Mouse (Mus musculus) ES-CJ7 (cell line): ENCODE data around the gene 1700023F06Rik.

ENCODE experiments used
- DNase-seq: peaks from one replicate; pipeline ENCODE4 v3.0.0; 2011; ENCODE audit warnings: low read depth, low spot score

The 1700023F06Rik gene

DNA sequence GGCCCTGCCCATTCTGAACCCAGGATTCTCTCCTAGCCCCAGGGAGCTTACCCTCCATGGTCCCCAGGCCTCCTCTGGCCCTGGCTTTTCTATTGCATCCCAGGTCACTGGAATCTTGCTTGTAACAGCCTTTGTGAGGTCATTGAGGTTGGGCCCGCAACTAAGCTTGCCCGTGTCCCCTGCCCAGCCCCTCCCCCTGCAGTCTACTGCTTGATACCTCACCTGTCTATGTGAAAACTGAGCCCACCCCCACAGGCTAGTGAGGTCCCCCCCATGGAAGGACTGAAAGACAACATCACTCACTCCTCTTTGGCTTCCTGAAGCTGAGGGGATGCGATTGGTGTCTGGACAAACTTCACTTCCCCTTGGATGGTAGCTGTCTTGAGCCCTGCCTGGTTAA is at the start of gene 1700023F06Rik:
1700023F06Rik (minus strand) TSS at position 101 of the 400 bp plus-strand sequence.
- DNase-seq, result no peak

DNA sequence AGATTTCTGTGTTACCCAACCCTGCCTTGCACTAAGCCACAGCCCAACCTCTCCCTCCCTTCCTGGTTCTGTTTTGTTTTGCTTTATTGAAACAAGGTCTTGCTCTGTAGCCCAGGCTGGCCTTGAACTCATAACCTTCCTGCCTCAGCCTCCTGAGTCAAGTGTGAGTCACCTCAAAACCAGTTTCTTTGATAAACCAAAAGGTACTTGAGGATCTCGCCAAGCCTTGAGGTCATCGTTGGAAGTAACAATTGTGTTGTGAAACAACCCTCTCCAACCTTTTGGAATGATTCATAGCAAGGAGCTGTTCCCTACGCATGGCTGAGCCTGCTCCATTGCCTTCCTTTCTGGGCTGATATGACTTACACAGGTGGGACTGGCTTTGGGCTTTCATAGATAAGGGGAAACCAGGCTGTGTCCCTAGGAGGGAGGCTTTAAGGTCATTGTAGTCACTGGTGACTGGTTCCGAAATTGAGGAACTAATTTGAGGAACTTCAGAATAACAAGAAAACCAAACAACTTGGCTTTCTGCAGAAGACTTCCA is 49.7 kb upstream of the 1700023F06Rik start:
- DNase-seq, result no peak

DNA sequence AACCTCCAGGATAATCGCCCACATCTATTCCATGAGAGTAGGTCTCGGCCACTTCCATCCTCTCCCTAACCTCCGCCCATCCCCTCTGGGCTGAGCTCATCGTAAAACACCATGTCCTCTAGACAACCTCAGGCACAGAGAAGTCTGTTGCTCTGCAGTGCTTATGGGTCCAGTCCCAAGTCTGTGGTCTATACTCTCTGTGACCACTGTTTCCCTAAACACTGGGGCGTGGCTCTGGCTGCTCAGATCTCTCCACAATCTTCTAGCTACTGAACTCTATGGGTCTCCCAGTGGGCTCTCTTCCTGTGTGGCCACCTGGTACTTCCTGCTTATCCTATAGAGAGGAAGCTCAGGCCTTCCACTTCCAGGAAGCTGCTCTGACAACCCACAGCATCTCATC is 45.2 kb upstream of the 1700023F06Rik start:
- no peak for DNase-seq

DNA sequence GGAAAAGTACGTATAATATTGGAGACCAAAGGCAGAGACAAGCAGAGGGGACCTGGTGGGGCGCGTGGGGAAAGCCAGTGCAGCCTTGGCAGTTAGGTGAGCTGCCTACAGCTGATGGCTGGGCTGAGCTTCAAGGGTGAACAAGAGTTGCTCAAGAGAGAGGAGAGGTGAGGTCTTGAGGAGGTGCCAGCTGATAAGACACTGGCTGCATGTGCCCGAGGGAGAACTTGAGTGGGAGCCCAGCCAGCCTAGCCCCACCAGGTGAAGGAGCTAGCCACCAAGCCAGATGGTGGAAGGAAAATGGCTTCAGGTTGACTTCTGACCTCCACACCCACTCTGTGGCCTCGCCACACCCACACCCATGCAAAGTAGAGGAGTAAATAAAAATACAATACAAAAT is 44.0 kb upstream of the 1700023F06Rik start:
- no peak for DNase-seq

DNA sequence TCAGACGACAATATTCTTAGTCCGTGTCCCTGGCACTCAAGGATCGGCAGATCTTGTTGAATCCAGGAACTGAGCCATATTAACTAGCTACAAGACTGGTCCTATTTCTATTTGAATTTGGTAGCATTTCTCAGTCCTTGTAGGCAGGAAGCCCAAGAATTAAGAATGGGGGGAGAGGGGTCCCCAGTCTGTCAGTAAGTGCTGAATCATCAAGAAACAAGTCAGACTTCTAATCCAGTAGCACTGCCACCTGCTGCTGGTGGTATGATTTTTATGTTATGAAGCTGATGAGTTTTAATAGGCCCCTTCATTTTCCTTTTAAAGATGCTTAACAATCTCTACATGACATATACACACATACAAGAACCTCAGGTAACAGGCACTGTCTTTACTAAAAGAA is 42.0 kb upstream of the 1700023F06Rik start:
- no peak for DNase-seq

DNA sequence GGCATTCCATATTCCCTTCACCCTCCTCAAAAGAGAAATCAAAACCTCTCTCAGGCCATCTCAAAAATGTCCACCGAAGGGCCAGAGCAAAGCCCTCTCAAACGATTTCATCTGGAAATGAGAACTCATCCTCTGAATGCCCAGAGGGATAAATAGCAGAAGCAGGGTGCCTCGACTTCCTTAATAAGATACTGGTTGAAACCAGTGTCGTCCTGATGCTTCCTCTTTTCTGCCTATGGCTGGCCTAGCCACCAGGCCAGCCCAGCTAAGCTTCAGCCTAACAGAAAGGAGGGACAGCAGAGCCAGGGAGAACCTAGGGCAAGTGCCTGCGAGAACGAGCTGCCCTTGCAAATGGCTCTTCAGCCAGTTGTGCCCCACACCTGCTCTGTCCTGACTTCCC is 41.2 kb upstream of the 1700023F06Rik start:
- DNase-seq, result no peak

DNA sequence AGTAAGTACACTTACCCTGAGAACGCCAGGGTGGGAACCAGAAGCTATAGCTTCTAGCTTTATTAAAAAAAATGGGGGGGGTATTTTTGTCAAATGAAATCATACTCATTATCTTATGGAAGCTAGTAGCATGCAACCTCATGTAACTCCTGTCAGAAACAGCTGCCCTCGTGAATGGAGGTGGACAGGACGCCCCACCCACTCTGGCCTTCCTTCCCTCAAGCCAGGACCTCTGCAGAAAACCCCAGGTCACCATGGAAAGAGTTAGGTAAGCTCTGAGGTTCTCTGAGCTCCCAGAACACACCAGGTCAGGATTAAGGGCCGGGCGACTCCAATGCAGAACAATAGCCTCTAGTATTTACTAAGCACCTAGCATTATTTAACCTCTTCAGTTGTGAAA is 40.5 kb upstream of the 1700023F06Rik start:
- DNase-seq, result no peak

DNA sequence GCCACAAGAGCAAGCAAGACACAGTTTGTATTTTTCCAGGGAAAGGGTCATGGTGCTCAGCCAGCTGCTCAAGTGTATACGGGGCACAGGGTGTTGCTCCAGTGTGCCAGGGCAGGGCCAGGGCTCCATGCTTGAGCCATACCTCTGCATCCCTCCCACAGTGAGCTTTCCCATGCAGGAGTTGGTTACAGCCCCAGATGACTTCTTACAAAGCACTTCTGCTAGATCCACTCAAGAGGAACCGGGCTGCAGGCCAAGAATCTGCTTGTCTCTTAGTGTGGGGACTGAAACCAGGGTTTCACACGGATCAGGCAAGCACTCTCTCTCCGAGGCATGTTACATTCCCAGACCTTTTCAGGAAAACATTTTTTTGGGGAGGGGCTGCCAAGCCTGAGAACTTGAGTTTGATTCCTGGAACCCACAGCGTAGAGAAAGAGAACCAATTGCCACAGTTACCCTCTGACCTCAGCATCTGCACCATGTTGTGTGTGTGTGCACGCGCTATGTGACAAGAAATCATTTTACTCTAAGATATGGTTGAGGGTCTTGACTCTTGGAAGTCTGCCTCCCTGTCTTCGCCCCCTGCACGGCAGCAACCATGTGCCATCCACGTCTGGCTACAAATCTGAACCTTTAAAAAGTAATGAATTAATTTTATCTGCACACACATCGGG is 39.3 kb upstream of the 1700023F06Rik start:
- DNase-seq, result no peak

DNA sequence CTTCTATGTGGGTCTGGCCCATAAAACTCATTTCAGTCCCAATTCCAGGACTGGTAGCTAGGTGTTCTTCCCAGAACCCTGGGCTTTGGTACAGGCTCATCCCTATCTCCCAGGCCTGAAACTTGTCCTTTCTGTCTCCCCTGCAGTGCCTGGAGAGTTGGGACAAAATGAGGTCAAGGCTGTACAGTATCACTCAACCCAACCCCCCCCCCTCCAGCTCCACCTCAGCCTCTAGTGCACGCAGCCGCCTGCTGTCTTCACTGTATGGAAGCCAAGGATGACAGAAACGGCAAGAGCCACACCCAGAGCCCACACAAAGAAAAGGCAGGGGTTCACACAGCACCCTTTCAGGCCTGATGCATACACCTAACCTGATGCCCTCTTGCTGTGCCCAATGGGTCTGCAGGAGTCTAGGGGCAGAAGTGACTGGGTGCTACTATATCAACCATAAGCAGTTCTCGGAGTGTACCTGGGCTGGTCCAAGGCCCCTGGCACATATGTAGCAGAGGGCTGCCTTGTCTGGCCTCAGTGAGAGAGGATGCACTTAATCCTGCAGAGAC is 38.5 kb upstream of the 1700023F06Rik start:
- no peak for DNase-seq

DNA sequence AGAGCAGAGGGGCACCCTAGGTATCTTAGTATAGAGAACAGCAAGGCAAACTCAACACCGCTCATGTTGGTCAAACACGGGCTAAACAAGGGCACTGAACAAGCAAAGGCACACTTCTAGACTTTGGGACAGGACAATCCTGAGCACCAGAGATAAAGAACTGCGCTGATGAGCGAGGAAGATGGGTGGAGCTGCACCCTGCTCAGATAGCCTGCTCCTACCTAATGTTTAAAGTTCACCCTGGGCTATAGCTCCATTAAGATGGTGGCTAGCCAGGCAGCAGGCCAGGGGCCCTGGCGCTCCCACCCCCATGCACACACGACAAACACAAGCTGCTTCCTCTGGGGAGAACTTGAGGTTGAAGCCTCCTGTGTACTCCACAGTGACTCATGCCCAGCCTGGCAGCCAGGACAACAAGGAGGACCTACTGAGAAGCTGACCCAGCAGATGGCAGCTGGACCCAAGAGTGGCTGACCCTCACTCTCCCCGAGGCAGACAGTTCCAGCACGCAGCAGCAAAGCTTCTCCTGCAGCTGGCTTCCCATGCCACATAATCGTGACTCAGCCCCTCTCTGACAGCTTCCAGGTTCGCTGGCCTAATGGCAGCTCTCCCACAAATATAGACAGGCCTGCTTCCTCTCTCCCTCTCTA is 37.8 kb upstream of the 1700023F06Rik start:
- no peak for DNase-seq

DNA sequence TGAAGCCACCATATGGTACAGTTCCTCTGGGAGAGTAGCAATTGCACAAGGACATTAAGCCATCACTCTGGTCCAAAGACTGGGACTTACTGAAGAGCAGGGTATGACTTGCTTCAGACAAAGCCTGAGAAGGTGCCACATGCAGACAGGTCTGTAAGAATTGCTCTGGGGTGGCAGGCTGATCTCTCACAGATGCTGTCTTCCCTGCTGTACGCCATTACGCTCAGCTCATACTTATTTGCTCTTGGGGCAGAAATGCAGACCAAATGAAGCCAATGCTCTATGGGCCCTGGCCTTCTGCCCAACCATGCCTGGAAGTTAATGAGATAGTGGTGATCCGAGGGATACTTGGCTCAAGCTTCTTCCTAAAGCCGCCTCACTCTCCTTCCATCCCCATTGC is 36.5 kb upstream of the 1700023F06Rik start:
- DNase-seq, result no peak

DNA sequence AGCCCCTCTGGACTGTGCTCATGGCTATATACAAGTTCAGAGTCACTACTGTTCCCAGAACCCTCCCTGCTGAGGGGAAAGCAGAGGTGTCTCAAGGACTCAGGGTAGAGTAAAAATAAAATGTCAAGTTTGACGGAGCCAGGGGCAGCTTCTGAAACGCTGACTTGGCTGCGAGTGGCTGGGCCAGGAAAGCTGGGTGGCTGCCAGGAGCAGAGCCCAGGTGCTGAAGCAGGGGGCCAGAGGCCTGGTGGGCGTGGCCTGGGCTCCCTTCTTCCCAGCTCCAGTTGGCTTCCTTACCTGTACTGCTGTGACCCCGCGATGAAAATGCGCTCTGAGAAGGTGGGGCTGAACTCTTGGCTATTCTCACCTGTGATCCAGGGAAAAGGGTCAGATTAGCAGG is 32.4 kb upstream of the 1700023F06Rik start:
- no peak for DNase-seq

DNA sequence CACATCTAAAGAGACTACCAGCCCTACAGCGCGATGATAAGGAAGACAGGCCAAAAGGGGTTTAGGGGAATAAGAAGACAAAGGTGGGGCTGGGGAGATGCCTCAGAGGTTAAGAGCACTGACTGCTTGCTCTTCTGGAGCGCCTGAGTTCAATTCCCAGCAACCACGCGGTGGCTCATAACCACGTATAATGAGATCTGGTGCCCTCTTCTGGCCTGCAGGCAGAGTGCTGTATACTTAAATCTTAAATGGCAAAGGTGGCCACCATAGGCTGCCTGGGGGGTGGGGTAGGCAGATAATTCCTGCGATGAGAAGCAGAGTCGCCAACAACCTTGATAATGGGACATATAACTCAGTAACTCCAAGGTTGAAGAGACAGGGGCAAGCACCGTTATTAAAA is 29.4 kb upstream of the 1700023F06Rik start:
- DNase-seq, result peak; percentile 80

DNA sequence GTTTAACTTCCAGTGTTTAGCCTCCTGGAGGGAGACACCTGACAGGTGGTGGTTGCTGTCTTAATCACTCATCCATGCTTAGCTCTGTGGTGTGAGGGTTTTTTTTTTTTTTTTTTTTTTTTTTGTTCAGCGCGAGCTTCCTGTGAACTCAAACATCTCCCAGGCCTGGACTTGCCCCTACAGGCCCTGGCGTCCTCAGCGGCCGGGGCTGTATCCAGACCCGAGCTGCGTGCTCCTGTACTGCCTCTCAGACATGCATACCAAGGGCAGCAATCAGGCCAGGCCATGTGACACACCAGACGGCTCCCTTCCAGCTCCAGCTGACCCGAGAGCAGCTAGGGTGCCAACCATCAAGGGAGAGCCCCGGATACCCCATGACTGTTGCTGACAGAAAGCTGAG is 28.5 kb upstream of the 1700023F06Rik start:
- no peak for DNase-seq

DNA sequence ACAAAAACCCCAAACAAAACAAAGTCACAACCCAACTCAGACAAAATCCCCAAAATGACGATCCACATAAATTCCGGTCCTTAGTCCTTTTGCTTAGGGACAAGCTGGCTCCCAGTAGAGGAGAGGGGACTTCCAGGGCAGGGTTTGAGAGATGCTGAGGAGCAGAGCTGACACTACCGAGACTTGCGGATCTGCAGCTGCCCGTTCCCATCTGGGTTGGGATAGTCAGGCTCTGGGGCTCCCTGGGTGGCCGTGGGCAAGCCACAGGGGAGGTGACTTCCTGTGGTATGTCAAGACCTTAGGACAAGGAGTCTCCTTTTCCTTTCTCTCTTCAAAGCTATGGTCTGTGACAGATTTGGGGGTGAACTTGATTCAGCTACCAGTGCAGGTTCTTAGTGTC is 28.1 kb upstream of the 1700023F06Rik start:
- no peak for DNase-seq

DNA sequence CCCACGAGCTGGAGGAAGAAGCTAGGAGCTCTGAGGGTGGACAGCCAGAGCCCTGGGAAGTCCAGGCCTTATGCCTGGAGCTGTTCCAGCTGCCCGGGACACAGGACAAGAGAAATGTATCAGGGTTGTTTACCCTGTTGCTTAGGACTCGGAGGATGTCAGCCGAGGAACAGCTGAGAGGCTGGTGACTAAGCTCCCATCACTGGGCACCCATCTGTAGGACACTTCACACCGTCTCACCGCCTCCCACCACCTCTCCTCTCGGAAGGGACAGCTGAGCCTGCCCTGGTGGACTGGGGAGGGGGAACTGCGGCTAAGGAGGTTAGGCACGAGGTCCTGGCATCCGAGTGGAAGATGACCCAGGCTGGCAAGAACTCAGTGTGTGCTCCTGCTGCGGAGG is 27.3 kb upstream of the 1700023F06Rik start:
- DNase-seq, result no peak

DNA sequence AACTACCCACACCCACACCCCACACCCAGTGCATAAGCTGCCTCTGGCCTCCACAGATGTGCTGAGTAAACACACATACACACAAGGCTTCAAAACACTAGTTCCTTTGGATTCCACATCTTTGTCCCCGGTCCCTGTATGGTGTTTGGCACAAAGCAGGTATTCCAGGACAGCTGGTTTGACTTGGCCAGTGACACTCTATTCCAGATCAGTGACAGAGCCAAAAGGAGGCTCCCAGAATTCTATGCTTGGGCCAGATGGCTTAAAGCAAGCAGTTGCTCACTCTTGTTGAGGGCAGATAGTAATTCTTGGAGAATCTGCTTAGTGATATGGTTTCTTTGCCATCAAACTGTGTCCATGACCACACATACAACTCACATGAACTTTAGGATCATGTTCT is 26.1 kb upstream of the 1700023F06Rik start:
- DNase-seq, result no peak

DNA sequence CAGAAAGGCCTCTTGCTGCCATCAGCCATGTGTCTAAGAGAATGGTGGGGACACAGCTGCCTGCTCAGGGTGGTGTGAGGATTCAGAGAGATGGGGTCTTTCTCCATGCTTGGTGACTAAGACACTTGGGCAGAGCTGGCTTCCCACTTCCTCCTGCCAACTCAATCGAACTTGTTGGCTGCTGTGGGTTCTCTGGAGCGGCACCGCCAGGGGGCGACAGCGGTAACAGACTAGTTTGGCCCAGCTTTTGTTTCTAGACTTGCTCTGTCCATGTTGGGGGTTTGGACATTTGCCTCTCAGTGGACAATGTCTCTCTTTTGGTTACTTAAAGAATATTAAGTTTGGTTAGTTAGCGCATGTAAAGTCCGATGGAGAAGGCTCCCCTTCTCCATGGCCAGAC is 24.6 kb upstream of the 1700023F06Rik start:
- DNase-seq, result peak; percentile 68

DNA sequence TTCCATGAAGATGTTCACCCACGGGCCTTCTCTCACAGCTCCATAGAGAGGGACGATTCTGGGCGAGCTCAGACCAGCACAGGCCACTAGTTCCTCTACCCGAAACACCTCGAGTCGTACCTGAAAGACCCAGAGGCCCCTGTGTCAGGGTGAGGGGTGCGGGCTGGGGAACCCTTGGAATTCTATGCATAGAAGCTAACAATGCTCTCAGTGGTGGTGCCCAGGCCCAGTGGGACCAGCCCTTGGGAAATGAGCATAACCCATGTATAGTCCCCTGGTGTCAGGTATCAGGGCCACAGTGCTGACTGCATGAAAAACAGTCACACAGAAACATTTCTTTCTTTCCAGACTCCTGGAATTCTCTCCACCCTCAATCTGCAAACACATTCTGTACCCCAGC is 23.0 kb upstream of the 1700023F06Rik start:
- no peak for DNase-seq

DNA sequence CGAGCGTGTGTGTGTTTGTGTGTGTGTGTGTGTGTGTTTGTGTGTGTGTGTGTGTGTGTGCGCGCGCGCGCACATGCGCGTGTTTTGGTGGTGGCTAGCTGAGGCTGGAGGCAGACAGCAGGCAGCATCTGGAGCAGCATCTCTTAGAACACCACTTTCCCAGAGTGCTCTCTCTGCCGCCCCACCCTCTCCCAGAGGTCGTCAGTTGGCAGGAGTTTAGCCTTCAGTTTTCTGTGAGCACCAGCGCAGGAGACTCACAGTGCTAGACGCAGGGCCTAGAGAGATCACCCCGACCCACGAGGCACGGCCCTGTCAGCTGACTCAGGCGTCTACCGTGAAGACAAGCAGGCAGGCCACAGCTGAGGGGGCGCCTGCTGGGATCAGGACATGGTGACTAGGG is 22.3 kb upstream of the 1700023F06Rik start:
- peak; percentile 45 for DNase-seq

DNA sequence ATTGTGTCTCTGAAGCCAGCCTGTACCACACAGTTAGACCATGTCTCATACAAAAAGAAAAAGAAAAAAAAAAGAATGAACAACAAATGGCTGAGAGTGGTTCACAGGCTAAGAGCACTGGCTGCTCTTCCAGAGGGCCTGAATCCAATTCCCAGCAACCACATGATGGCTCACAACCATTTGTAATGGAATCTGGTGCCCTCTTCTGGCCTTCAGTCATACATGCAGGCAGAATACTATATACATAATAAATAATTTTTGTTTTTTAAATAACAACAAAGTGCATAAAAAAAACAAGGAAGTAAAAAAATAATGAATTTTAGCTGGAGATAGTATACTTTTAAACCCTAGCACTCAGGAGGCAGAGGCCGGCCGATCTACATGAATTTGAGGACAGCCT is 21.2 kb upstream of the 1700023F06Rik start:
- DNase-seq, result peak; percentile 41

DNA sequence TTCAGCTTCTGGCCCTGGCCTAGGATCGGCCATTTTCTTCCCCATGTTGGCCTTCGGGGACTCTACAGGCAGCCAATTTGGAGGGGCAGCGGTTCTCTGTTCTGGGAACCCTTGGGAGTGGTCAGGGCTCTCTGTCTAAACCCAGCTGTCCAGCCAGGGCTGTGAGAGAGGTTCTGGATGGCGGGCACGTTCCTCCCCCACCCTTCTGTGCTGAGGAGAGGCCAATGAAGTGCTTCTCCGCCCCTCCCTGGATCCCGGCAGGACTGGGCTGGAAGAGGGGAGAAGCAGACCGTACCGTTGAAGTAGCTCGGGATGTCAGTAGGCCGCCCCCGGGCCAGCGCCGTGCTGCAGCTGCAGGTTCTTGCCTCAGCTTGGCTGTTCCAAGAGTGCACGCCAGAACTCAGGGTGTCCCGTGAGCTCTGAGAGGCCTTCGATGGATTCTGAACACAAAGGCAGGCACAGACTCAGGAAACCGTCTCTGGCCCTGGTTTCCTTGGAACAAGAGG is 15.6 kb upstream of the 1700023F06Rik start:
- DNase-seq, result no peak

DNA sequence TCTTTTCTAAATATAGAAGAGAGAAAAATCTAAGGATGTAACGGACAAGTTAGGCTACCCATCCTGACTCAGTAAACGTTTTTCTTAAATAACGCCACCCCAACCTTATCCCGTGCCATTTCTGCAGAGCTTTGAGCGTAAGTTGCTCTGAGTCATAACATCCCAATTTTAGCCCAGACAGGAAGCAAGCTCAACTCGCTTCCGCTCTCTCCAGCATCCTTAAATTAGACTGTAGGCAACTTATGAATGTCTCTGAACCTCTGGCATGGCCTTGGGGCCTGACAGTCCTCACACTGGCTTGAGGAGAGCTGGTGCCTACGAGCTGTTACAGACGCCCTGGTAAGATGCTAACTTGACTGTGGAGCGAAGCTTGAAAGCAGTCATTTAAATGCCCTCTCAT is 15.1 kb upstream of the 1700023F06Rik start:
- DNase-seq, result no peak
